Mouse (Mus musculus) WW6 (cell line): Measurements from ENCODE around the gene Smg5.
"Not testable (repeated sequence)": the region's sequence is repeated elsewhere in the genome, so short reads cannot be mapped to it uniquely, and the experiment has no call there.

Source experiments
- DNase-seq: peaks from one replicate; pipeline ENCODE4 v3.0.0-alpha.2; 2013; ENCODE audit warnings: low read depth, low spot score

The Smg5 gene

GRCm38 (mm10) chr3:88352907-88353306, 16.8 kb downstream of the Smg5 start:
- no peak for DNase-seq

- DNase-seq: no peak
Measured at GRCm38 (mm10) chr3:88354396-88355165, 18.5 kb downstream of the Smg5 start.

DNA sequence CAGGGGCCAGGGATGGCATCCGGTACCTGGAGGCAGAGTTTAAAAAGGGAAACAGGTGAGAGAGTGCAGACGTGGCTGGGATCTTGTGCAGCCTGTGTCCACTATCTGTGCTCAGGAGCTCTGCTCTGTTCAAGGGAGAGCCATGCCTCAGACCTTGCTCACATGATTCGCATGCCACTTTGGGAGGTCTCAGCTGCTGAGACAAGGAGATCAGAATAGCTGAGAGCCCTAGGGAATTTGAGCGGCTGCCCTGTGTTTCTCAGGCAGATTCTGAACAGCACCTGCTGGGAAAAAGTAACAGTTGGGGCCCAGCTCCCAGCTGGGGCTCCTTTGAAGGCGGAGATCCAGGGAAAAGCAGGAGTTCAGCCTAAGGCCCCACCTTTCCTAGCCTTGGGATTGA, 23.5 kb downstream of the Smg5 start:
- DNase-seq: no peak

- no peak for DNase-seq
Measured at GRCm38 (mm10) chr3:88359989-88360388, 23.9 kb downstream of the Smg5 start.

GRCm38 (mm10) chr3:88361096-88361495, 25.0 kb downstream of the Smg5 start:
- no peak for DNase-seq

GRCm38 (mm10) chr3:88361612-88362313, 25.7 kb downstream of the Smg5 start:
- DNase-seq: no peak

DNA sequence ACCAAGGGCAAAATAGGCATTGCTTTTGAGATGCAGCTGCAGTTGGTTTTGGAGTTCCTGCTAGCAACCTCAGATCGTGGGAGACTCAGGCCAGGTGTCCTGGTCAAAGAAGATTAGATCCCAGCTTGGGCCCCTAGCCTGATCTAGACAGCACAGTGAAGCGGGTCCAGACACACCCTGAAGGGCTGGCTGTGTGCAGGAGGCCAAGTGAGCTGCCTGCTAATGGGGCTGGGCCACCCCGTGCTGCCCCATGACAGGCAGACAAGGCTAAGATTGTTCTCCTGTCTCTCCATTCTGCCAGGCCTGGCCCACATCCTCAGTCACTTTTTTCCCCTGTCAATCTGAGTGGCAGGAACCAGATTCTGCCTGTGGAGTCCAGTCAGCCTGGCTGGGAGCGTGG, 27.6 kb downstream of the Smg5 start:
- no peak for DNase-seq

GRCm38 (mm10) chr3:88364337-88364736, 28.3 kb downstream of the Smg5 start, which contains the start of gene Paqr6:
Gene Paqr6 (plus strand): TSS chr3:88364584.
- DNase-seq: peak; percentile 65

GRCm38 (mm10) chr3:88365705-88366361, 29.8 kb downstream of the Smg5 start:
- no peak for DNase-seq

- DNase-seq: not testable (repeated sequence)
Measured at GRCm38 (mm10) chr3:88366830-88367428, 30.9 kb downstream of the Smg5 start.

- DNase-seq: not testable (repeated sequence)
Measured at GRCm38 (mm10) chr3:88367517-88367916, 31.5 kb downstream of the Smg5 start.

GRCm38 (mm10) chr3:88368511-88368910, 32.5 kb downstream of the Smg5 start:
- DNase-seq: not testable (repeated sequence)

GRCm38 (mm10) chr3:88372643-88373042, 36.6 kb downstream of the Smg5 start, which contains the start of gene Bglap3:
Gene Bglap3 (minus strand): TSS chr3:88372743.
- not testable (repeated sequence) for DNase-seq

GRCm38 (mm10) chr3:88375750-88376626, 39.9 kb downstream of the Smg5 start:
- DNase-seq: not testable (repeated sequence)

DNA sequence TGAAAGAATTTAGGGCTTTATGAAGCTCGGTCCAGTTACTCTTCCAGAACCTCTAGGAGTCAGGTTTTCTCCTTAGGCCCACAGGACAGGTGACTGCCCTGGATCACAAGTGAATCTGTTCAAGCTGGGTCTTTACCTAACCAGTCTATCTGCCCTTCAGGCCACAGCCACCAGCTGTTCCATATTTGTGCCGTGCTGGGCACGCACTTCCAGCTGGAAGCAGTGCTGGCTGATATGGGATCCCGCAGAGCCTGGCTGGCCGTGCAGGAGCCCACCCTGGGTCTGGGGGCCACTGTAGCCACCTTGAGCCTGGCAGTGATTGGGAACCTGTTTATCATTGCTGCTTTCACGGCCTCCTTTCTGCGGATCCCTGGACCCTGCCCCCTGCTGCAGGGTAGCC, 40.6 kb downstream of the Smg5 start:
- not testable (repeated sequence) for DNase-seq

GRCm38 (mm10) chr3:88378599-88378998, 42.5 kb downstream of the Smg5 start, which contains the start of gene Bglap2:
Gene Bglap2 (minus strand): TSS chr3:88378699.
- not testable (repeated sequence) for DNase-seq

GRCm38 (mm10) chr3:88381389-88382315, 45.6 kb downstream of the Smg5 start:
- DNase-seq: not testable (repeated sequence)

GRCm38 (mm10) chr3:88382383-88382782, 46.3 kb downstream of the Smg5 start:
- not testable (repeated sequence) for DNase-seq

DNA sequence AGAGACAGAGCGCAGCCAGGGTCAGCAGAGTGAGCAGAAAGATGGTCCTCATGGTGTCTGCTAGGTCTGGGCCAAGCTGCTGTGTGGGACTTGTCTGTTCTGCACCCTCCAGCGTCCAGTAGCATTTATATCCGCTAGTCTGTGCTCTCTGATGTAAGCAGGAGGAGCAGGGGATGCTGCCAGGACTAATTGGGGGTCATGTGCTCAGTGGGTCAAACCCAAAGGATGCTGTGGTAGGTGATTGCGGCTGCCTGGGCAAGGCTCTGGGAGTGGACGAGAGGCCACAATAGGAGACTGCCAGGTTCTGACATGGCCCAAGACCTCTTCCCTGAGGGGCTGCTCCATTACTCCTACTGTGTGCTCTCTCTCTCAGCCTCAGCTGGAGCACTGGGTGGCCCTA, 48.3 kb downstream of the Smg5 start, which contains the start of gene Bglap:
Bglap (minus strand) TSS at position 101 of the 400 bp plus-strand sequence.
- no peak for DNase-seq
